Mouse (Mus musculus): ENCODE measurements around the gene Gm33815. TPM values are rescaled to one million over a fixed set of nuclear protein-coding genes. Genes with fewer than 3 reads are reported as not detected.

Gm33815 gene
- not detected for polyA plus RNA-seq (2014; fragmentation: Illumina TruSeq; extraction: RNeasy Lipid Tissue Mini Kit (QIAGEN cat#74804); ENCODE audit: insufficient read depth, low read depth, low replicate concordance)

DNA sequence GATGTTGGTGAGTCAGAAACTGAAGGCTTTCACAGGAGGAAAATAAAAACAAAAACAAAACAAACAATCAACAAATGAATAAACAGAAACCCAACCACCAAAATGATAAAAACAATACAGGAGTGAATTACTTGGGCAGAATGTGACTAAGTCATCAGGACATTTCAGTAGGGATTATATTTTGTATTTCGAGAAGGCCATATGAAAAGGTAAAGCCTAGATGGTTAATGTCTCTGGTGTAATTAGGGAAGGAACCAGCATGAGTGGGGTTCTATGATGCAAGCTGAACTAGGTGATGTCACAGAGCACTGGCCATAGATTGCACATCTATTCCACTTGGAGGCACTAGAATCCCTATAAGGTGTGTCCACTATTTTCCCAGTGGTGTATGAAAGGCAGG is at the start of gene Gm33815:
TSS of gene Gm33815 (plus strand) at position 301 of the 400 bp plus-strand sequence.

Measured in lung, adult 10 weeks (tissue).